Mouse (Mus musculus) intestine, postnatal 0 days (tissue): ENCODE results near the gene Synj2. TPM values are rescaled to one million over a fixed set of nuclear protein-coding genes. Genes with fewer than 3 reads are reported as not detected.

Experiments
- ATAC-seq: fragments of 200-750 bp; cut with Nextera tagmentation; 2 replicates; pipeline ENCODE4 v1.8.0; 2017; ENCODE audit warnings: mild to moderate bottlenecking, moderate TSS enrichment, moderate library complexity
- H3K27ac ChIP-seq: fragments of 300-500 bp; sonication (generic); 2 replicates; pipeline ENCODE4 v1.5.1; 2014; ENCODE audit warnings: mild to moderate bottlenecking, low read depth, low read length, moderate library complexity
- H3K27me3 ChIP-seq: fragments of 300-500 bp; sonication (generic); replicated peaks from 2 replicates; pipeline ENCODE4 v1.6.1; 2014; ENCODE audit warnings: low read length, mixed read lengths; ENCODE audit not compliant: control insufficient read depth, insufficient read depth
- H3K36me3 ChIP-seq: fragments of 300-500 bp; sonication (generic); 2 replicates; pipeline ENCODE4 v1.6.1; 2014; ENCODE audit warnings: mild to moderate bottlenecking, moderate library complexity; ENCODE audit not compliant: control insufficient read depth, insufficient read depth
- H3K4me1 ChIP-seq: fragments of 300-500 bp; sonication (generic); replicated peaks from 2 replicates; pipeline ENCODE4 v1.6.1; 2014; ENCODE audit warnings: antibody characterized with exemption, low read length, mixed read lengths; ENCODE audit not compliant: control insufficient read depth, insufficient read depth
- H3K4me2 ChIP-seq: fragments of 300-500 bp; sonication (generic); replicated peaks from 2 replicates; pipeline ENCODE4 v1.6.1; 2014; ENCODE audit warnings: low read depth, mild to moderate bottlenecking, moderate library complexity
- H3K4me3 ChIP-seq: fragments of 300-500 bp; sonication (generic); 2 replicates; pipeline ENCODE4 v1.5.1; 2014; ENCODE audit warnings: low read depth, low read length
- H3K9ac ChIP-seq: fragments of 300-500 bp; sonication (generic); 2 replicates; pipeline ENCODE4 v1.6.1; 2014; ENCODE audit warnings: mild to moderate bottlenecking, low read depth, low read length
- H3K9me3 ChIP-seq: fragments of 300-500 bp; sonication (generic); 2 replicates; pipeline ENCODE4 v1.6.1; 2016; ENCODE audit warnings: mixed run types; ENCODE audit not compliant: control insufficient read depth
- CTCF ChIP-seq: sonication (generic); IDR thresholded peaks from 2 replicates; pipeline ENCODE4 v1.5.1; 2016; ENCODE audit warnings: low read depth, mild to moderate bottlenecking, control low read depth, antibody characterized with exemption, moderate library complexity
- WGBS: fragments of 180-500 bp; shearing (Covaris S2); extraction: QIAGEN DNeasy Blood & Tissue Kit; methylation state at CpG from one replicate; pipeline ENCODE4 v1.1.7; 2014; 5-methylcytosine and 5-hydroxymethylcytosine counted together
- polyA plus RNA-seq: library from polyadenylated mRNA; unstranded; fragments of >200 nt; fragmentation: Nextera tagmentation; extraction: Ambion mirVana; gene quantifications from 2 replicates; pipeline ENCODE4 v1.2.1, GENCODE M21; 2015

Synj2 gene
- polyA plus RNA-seq, 1 experiment from 2014 or later, result 2.6 TPM

- no peak overlapping the region for H3K9ac ChIP-seq
- no peak for TF ChIP-seq CTCF
- H3K36me3 ChIP-seq, result no peaks in the 10 kb centered on the region
- H3K4me2 ChIP-seq, result peak overlapping the region; percentile 44
- H3K4me1 ChIP-seq, result peaks cover 17% of the 10 kb centered on the region; the same call in 1 of the 2 replicates
- 0 out of 2 replicates have a peak overlapping the region, but pooled peaks have one; percentile 1 for H3K4me3 ChIP-seq
- WGBS, result 38% methylated on average over 23 of the region's 23 CpGs
- no peaks in the 10 kb centered on the region for H3K9me3 ChIP-seq
- no peaks in the 10 kb centered on the region for H3K27me3 ChIP-seq
- 0 out of 2 replicates have a peak, but pooled peaks have one; percentile 27 for ATAC-seq
- peak overlapping the region; percentile 60; the same call in 1 of the 2 replicates for H3K27ac ChIP-seq
Measured at GRCm38 (mm10) chr17:5975099-5975977, 34.3 kb downstream of the Synj2 start.

GRCm38 (mm10) chr17:5976221-5977055 lies 35.4 kb downstream of the Synj2 start:
- H3K4me3 ChIP-seq, result no peak overlapping the region
- WGBS, result 50% methylated on average over 20 of the region's 20 CpGs
- H3K27ac ChIP-seq, result peak overlapping the region; percentile 60
- H3K4me1 ChIP-seq, result peaks cover 17% of the 10 kb centered on the region; the same call in 1 of the 2 replicates
- H3K9me3 ChIP-seq, result no peaks in the 10 kb centered on the region
- H3K27me3 ChIP-seq, result no peaks in the 10 kb centered on the region
- H3K36me3 ChIP-seq, result no peaks in the 10 kb centered on the region
- TF ChIP-seq CTCF, result no peak
- H3K4me2 ChIP-seq, result peak overlapping the region; percentile 44
- no peak for ATAC-seq
- no peak overlapping the region for H3K9ac ChIP-seq

GRCm38 (mm10) chr17:5977056-5977920 lies 36.2 kb downstream of the Synj2 start:
- ATAC-seq, result peak; percentile 31
- H3K9ac ChIP-seq, result no peak overlapping the region

GRCm38 (mm10) chr17:5977921-5978504 lies 36.9 kb downstream of the Synj2 start:
- H3K27me3 ChIP-seq, result no peaks in the 10 kb centered on the region
- H3K27ac ChIP-seq, result peak overlapping the region; percentile 60; the same call in 1 of the 2 replicates
- H3K4me1 ChIP-seq, result peaks cover 17% of the 10 kb centered on the region; the same call in 1 of the 2 replicates
- H3K36me3 ChIP-seq, result no peaks in the 10 kb centered on the region
- no peak overlapping the region for H3K4me3 ChIP-seq
- WGBS, result 70% methylated on average over 8 of the region's 8 CpGs
- no peak for TF ChIP-seq CTCF
- H3K9ac ChIP-seq, result no peak overlapping the region
- H3K4me2 ChIP-seq, result no peak overlapping the region; the same call in 1 of the 2 replicates
- no peaks in the 10 kb centered on the region for H3K9me3 ChIP-seq
- no peak for ATAC-seq

More at GRCm38 (mm10) chr17:5977056-5977920, 36.2 kb downstream of the Synj2 start:
- TF ChIP-seq CTCF, result no peak
- WGBS, result 55% methylated on average over 16 of the region's 16 CpGs
- no peak overlapping the region for H3K4me3 ChIP-seq
- no peaks in the 10 kb centered on the region for H3K27me3 ChIP-seq
- peak overlapping the region; percentile 41 for H3K4me2 ChIP-seq
- peak overlapping the region; percentile 60; the same call in 1 of the 2 replicates for H3K27ac ChIP-seq
- peaks cover 17% of the 10 kb centered on the region; the same call in 1 of the 2 replicates for H3K4me1 ChIP-seq
- no peaks in the 10 kb centered on the region for H3K36me3 ChIP-seq
- H3K9me3 ChIP-seq, result no peaks in the 10 kb centered on the region

- H3K4me3 ChIP-seq, result no peak overlapping the region
- no peak overlapping the region; the same call in 1 of the 2 replicates for H3K4me2 ChIP-seq
- H3K27ac ChIP-seq, result no peak overlapping the region
- H3K4me1 ChIP-seq, result peaks cover 17% of the 10 kb centered on the region; the same call in 1 of the 2 replicates
- no peaks in the 10 kb centered on the region for H3K9me3 ChIP-seq
- H3K27me3 ChIP-seq, result no peaks in the 10 kb centered on the region
- no peak for TF ChIP-seq CTCF
- ATAC-seq, result no peak
- H3K36me3 ChIP-seq, result no peaks in the 10 kb centered on the region
- 54% methylated on average over 10 of the region's 10 CpGs for WGBS
- H3K9ac ChIP-seq, result no peak overlapping the region
Measured at GRCm38 (mm10) chr17:5978505-5979077, 37.5 kb downstream of the Synj2 start.
